Mouse (Mus musculus): ENCODE measurements at regions not wholly inside any gene's neighbourhood (a gene's known extent, or its start where the extent isn't known, plus 50 kb on each side); places are given as distances from the start of the nearest gene placed in this dataset.

GRCm38 (mm10) chr10:9111051-9111450 lies 225.2 kb upstream of the Sash1 start:
- TF ChIP-seq USF1 (IDR thresholded peaks at IDR 0.05; ENCODE audit: low read depth) (no peak), POLR2A (IDR thresholded peaks at IDR 0.05; ENCODE audit: insufficient read length, low read depth) (no peak)
